Mouse (Mus musculus) cortical plate, adult 2 months (tissue): ENCODE data around the gene Chchd5.

Experiments used
- CTCF ChIP-seq: fragments of 200-500 bp; IDR thresholded peaks from 2 replicates; pipeline ENCODE4 v1.5.1; 2011; ENCODE audit warnings: mild to moderate bottlenecking, control low read depth, low read length; ENCODE audit not compliant: insufficient read depth; ENCODE audit errors: extremely low read depth
- POLR2A ChIP-seq: fragments of 200-500 bp; IDR thresholded peaks from 2 replicates; pipeline ENCODE4 v1.6.1; 2011; ENCODE audit warnings: mild to moderate bottlenecking, low read length, control low read depth; ENCODE audit not compliant: insufficient read depth; ENCODE audit errors: extremely low read depth

DNA sequence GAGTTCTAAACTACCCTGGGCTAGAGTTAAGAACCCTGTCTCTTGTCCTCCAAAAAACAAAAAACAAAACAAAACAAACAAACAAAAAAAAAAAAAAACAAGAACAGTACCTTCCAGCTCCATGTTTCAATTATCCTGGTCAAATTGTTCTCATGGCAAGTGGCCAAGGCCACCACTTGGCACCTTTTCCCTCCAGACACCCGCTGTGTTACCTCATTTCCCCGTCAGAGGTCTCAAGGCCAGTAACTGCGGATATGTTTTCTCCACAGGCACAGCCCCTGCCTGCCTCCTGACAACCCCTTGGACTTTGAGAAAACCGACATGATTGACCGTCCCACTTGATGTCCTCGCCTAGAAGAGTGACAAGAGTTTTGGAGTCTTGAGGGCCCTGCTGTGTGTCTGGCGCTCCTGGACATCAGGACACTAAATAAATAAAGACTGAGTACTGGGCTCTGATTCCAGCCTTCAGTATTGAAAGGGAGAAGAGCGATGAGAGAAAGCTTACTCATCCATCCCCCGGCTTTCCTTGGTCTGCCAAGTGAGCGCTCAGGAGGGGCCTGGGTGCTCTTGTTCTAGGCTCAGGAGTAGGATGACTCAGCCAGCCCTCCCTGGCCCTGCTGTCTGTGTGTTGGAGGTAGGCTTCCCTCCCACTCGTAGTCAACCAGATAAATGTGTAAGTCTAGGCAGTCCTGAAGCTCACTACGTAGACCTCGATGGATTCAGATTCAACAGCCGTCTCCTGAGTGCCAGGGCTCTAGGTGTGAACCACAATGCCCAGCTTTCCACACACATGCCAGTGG, 3.7 kb downstream of the Chchd5 start:
- TF ChIP-seq CTCF = no peak
- TF ChIP-seq POLR2A = no peak
